Mouse (Mus musculus) limb, embryonic 14.5 days (tissue): ENCODE data around the gene Cmah. TPM values are rescaled to one million over a fixed set of nuclear protein-coding genes. Genes with fewer than 3 reads are reported as not detected.
"Not testable (repeated sequence)": the region's sequence is repeated elsewhere in the genome, so short reads cannot be mapped to it uniquely, and the experiment has no call there.

Experiments
- ATAC-seq: fragments of 200-750 bp; cut with Nextera tagmentation; 2 replicates; pipeline ENCODE4 v1.8.0; 2017; ENCODE audit warnings: low read depth, moderate number of reproducible peaks, moderate TSS enrichment; ENCODE audit not compliant: low FRiP score
- DNase-seq: peaks from one replicate; pipeline ENCODE4 v3.0.0-alpha.2; 2015; ENCODE audit warnings: low spot score
- H3K27ac ChIP-seq: fragments of 300-500 bp; sonication (generic); replicated peaks from 2 replicates; pipeline ENCODE4 v1.5.1; 2014; ENCODE audit warnings: low read depth, mild to moderate bottlenecking, low read length, moderate library complexity, mixed read lengths
- H3K27me3 ChIP-seq: fragments of 300-500 bp; sonication (generic); 2 replicates; pipeline ENCODE4 v1.6.1; 2014; ENCODE audit warnings: low read length, mixed read lengths; ENCODE audit not compliant: control insufficient read depth, insufficient read depth
- H3K36me3 ChIP-seq: fragments of 300-500 bp; sonication (generic); 2 replicates; pipeline ENCODE4 v1.6.1; 2014; ENCODE audit warnings: mild to moderate bottlenecking, low read length, moderate library complexity, mixed read lengths; ENCODE audit not compliant: control insufficient read depth, insufficient read depth
- H3K4me1 ChIP-seq: fragments of 300-500 bp; sonication (generic); 2 replicates; pipeline ENCODE4 v1.6.1; 2014; ENCODE audit warnings: antibody characterized with exemption, low read length, mixed read lengths; ENCODE audit not compliant: control insufficient read depth, insufficient read depth
- H3K4me2 ChIP-seq: fragments of 300-500 bp; sonication (generic); replicated peaks from 2 replicates; pipeline ENCODE4 v1.6.1; 2014; ENCODE audit warnings: low read depth, mild to moderate bottlenecking, low read length, moderate library complexity; ENCODE audit not compliant: severe bottlenecking
- H3K4me3 ChIP-seq: fragments of 300-500 bp; sonication (generic); replicated peaks from 2 replicates; pipeline ENCODE4 v1.5.1; 2014; ENCODE audit warnings: low read length
- H3K9ac ChIP-seq: fragments of 300-500 bp; sonication (generic); 2 replicates; pipeline ENCODE4 v1.6.1; 2014; ENCODE audit warnings: mild to moderate bottlenecking, low read depth, low read length, moderate library complexity; ENCODE audit not compliant: severe bottlenecking
- H3K9me3 ChIP-seq: fragments of 300-500 bp; sonication (generic); 2 replicates; pipeline ENCODE4 v1.6.1; 2016; ENCODE audit warnings: low read length; ENCODE audit not compliant: control insufficient read depth
- POLR2A ChIP-seq: fragments of 200-500 bp; IDR thresholded peaks from 2 replicates; pipeline ENCODE4 v1.8.0; 2012; ENCODE audit warnings: inconsistent platforms, mild to moderate bottlenecking, moderate library complexity, borderline replicate concordance; ENCODE audit not compliant: insufficient read depth, insufficient read length; ENCODE audit errors: extremely low read depth
- WGBS: fragments of 180-500 bp; shearing (Covaris S2); extraction: QIAGEN DNeasy Blood & Tissue Kit; methylation state at CpG from one replicate; pipeline ENCODE4 v1.1.7; 2014; 5-methylcytosine and 5-hydroxymethylcytosine counted together
- polyA plus RNA-seq, 2 experiments: library from polyadenylated mRNA; depleted of rRNA in 1 of 2; stranded (reverse) in 1 of 2; unstranded in 1 of 2; fragments of >200 nt; fragmentation: Nextera tagmentation in 1 of 2; extraction: Ambion mirVana in 1 of 2; gene quantifications; 2 replicates each; pipeline versions ENCODE4 v1.2.1 to v1.2.3; 2012 to 2014

Gene Cmah
- polyA plus RNA-seq, 2 experiments: 0.30 to 0.48 TPM

DNA sequence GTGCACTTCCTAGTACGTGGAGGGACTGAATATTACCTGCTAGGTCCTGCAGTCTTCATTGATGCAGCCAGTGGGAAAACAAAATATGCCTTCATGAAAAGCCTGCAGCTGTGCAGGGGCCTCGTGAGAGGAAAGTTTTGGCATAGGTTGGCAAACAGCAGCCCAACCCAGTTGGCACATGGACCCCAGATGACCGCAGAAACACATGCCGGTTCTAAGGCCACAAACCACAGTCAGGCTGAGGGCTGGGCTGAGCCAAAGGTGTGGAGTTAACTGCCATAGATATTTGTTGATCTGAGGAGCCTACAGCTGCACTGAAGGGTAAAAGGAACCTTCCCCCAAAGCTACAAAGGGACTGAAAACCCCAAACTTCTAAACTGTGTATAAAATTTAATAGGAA, 14.9 kb downstream of the Cmah start:
- Histone ChIP-seq H3K36me3 (no peaks in the 10 kb centered on the region), H3K4me2 (no peak overlapping the region), H3K27me3 (no peaks in the 10 kb centered on the region), H3K4me1 (no peaks in the 10 kb centered on the region), H3K9me3 (no peaks in the 10 kb centered on the region), H3K4me3 (no peak overlapping the region), H3K27ac (no peak overlapping the region), H3K9ac (no peak overlapping the region)
- TF ChIP-seq POLR2A: no peak
- WGBS: 70% methylated on average over 4 of the region's 4 CpGs
- ATAC-seq (no peak; the same call in 1 of the 2 replicates), DNase-seq (no peak)

GRCm38 (mm10) chr13:24353004-24353403, 25.8 kb downstream of the Cmah start:
- H3K27ac ChIP-seq: no peak overlapping the region
- no peak overlapping the region for H3K4me2 ChIP-seq
- H3K36me3 ChIP-seq: no peaks in the 10 kb centered on the region
- H3K4me3 ChIP-seq: no peak overlapping the region
- 0 out of 2 replicates have a peak, but pooled peaks cover 3% of the 10 kb centered on the region for H3K9me3 ChIP-seq
- no peaks in the 10 kb centered on the region for H3K27me3 ChIP-seq
- TF ChIP-seq POLR2A: no peak
- H3K9ac ChIP-seq: no peak overlapping the region
- H3K4me1 ChIP-seq: no peaks in the 10 kb centered on the region
- ATAC-seq (no peak), DNase-seq (no peak)
- 90% methylated on average over 5 of the region's 5 CpGs for WGBS

- ATAC-seq: no peak
- no peak for TF ChIP-seq POLR2A
Measured at GRCm38 (mm10) chr13:24354751-24355150, 27.5 kb downstream of the Cmah start.

GRCm38 (mm10) chr13:24359181-24359580, 32.0 kb downstream of the Cmah start:
- H3K4me2 ChIP-seq: no peak overlapping the region
- H3K27me3 ChIP-seq: no peaks in the 10 kb centered on the region
- ATAC-seq: no peak
- H3K36me3 ChIP-seq: no peaks in the 10 kb centered on the region
- H3K9ac ChIP-seq: no peak overlapping the region
- DNase-seq: no peak
- WGBS: 88% methylated on average over 1 of the region's 1 CpGs
- H3K9me3 ChIP-seq: no peaks in the 10 kb centered on the region
- no peak overlapping the region for H3K4me3 ChIP-seq
- no peaks in the 10 kb centered on the region for H3K4me1 ChIP-seq
- H3K27ac ChIP-seq: no peak overlapping the region
- no peak for TF ChIP-seq POLR2A

More at GRCm38 (mm10) chr13:24354751-24355150, 27.5 kb downstream of the Cmah start:
- Histone ChIP-seq H3K9ac (no peak overlapping the region), H3K27ac (no peak overlapping the region), H3K4me1 (no peaks in the 10 kb centered on the region), H3K27me3 (no peaks in the 10 kb centered on the region), H3K4me3 (no peak overlapping the region), H3K4me2 (no peak overlapping the region), H3K36me3 (no peaks in the 10 kb centered on the region), H3K9me3 (0 out of 2 replicates have a peak, but pooled peaks cover 3% of the 10 kb centered on the region)
- WGBS: 83% methylated on average over 5 of the region's 5 CpGs
- no peak for DNase-seq

DNA sequence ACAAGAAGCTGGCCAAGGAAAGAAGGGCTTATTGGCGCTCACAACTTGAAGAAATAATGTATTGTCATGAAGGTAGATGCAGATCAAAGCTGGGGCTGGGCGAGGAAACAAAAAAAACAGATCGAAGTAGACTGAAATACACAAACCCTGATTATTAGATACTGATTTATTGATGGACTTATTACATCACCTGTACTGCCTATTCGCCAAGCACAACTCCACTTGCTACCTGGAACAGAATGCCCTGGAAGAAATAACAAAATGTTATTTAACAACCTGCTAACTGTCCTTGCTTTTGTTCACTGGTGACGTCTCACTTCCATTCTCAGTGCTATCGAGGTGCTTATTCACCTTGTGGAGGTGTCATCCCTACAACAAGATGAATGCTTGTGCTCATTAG, 38.0 kb downstream of the Cmah start:
- Histone ChIP-seq H3K4me3 (no peak overlapping the region), H3K4me1 (no peaks in the 10 kb centered on the region), H3K9ac (no peak overlapping the region), H3K27ac (no peak overlapping the region), H3K27me3 (no peaks in the 10 kb centered on the region), H3K36me3 (no peaks in the 10 kb centered on the region), H3K4me2 (no peak overlapping the region), H3K9me3 (no peaks in the 10 kb centered on the region)
- ATAC-seq: no peak
- DNase-seq: no peak
- WGBS: 90% methylated on average over 6 of the region's 6 CpGs
- no peak for TF ChIP-seq POLR2A

DNA sequence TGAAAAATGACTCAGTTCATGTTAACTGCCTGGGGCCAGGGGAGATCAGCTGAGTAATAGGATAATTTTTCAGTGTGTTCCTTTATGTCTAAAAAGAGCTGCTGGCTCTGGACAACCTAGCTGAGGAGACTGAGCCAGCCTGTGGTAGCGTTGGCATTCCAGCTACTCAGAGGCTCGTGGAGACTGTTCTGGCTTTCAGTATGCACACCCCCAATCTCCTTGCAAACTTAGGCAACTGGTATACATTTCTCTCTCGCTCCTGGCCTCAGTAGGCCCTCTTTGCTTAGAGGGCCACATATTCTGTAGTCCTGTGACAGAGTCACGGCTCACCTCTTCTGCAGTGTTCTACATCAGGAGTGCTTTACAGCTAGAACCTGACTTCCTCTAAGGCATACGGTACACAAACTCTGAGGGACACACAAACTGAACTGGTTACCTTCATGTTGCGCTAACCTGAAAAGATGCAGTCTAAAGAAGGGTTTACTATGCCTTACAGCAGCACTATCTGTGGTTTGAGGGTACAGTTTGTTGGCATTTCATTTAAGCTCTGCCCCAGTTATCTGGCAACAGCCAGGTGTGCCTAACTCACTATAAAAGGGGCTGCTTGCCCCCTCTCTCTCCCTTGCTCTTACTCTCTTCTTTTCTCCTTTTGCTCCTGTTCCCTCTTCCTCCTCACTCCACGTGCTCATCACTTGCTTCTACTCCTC, 45.8 kb downstream of the Cmah start:
- Histone ChIP-seq H3K4me2 (no peak overlapping the region), H3K27ac (no peak overlapping the region), H3K36me3 (no peaks in the 10 kb centered on the region), H3K4me1 (no peaks in the 10 kb centered on the region), H3K27me3 (no peaks in the 10 kb centered on the region), H3K4me3 (no peak overlapping the region), H3K9me3 (no peaks in the 10 kb centered on the region), H3K9ac (no peak overlapping the region)
- DNase-seq: no peak
- ATAC-seq: no peak
- WGBS: 84% methylated on average over 7 of the region's 7 CpGs
- no peak for TF ChIP-seq POLR2A

DNA sequence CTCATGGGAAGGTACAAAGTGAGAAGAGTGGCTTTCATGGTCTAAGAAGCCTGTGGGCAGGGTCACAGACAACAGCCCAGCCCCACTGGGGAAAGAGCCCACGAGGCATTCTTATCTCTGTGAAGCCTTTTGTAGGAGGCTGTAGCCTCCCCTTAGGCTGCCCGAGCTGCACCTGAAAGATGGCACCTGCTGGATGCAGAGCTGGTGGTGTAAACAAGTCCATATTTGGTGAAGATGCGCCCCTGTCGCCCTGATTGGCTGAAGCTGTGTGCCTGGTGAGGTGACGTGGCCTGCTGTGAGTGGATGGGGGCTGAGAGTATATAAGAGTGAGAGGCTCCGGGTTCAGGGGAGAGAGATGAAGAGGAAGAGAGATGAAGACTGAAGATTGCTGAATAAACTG, 47.4 kb downstream of the Cmah start:
- 87% methylated on average over 6 of the region's 6 CpGs for WGBS
- ATAC-seq: not testable (repeated sequence)

More for the DNA sequence above, 47.4 kb downstream of the Cmah start:
- H3K27ac ChIP-seq, DNase-seq, H3K4me1 ChIP-seq, H3K36me3 ChIP-seq, H3K4me2 ChIP-seq, H3K9ac ChIP-seq, H3K9me3 ChIP-seq, H3K4me3 ChIP-seq, H3K27me3 ChIP-seq: not testable (repeated sequence)
